Mouse (Mus musculus): ENCODE measurements at regions not wholly inside any gene's neighbourhood (a gene's known extent, or its start where the extent isn't known, plus 50 kb on each side); places are given as distances from the start of the nearest gene placed in this dataset.

DNA sequence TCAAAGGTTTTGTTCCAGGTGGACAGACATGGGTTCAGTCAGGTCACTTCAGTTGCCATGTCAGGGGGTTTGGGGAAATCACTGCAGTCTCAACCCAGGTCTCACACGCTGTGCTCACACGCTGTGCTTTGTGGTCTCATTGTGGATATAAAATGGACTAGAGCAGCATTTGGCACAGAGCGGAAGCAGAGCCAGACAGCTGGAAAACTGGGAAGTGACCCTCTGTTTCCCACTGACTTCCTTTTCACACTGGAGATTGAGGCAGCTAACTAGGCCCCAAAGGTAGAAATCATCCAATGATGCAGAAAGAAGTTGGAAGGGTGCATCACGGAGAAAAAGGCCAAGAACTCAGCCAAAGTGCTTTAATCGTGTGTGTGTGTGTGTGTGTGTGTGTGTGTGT is 1452.6 kb upstream of the Gm6569 start:
- no peaks in the 10 kb centered on the region for H3K27me3 ChIP-seq (ENCODE audit: insufficient read depth, low read length)
- no peak overlapping the region for H3K9ac ChIP-seq (ENCODE audit: low read depth, low read length)
- no peak for TF ChIP-seq CTCF (IDR thresholded peaks at IDR 0.05; ENCODE audit: low read depth)
- DNase-seq (ENCODE audit: low spot score) = no peak
- H3K36me3 ChIP-seq (ENCODE audit: insufficient read depth, low read length) = no peaks in the 10 kb centered on the region
- WGBS = 82% methylated on average over 5 of the region's 5 CpGs
- no peaks in the 10 kb centered on the region for H3K9me3 ChIP-seq (replicated peaks; ENCODE audit: low read length)
- H3K27ac ChIP-seq = no peak overlapping the region
- H3K4me2 ChIP-seq (ENCODE audit: low read length) = no peak overlapping the region
- no peaks in the 10 kb centered on the region for H3K4me1 ChIP-seq (replicated peaks; ENCODE audit: insufficient read depth, low read length)
- no peak for ATAC-seq (replicated peaks; ENCODE audit: low FRiP score, low read depth)
- no peak overlapping the region for H3K4me3 ChIP-seq (replicated peaks; ENCODE audit: low read depth, low read length)

DNA sequence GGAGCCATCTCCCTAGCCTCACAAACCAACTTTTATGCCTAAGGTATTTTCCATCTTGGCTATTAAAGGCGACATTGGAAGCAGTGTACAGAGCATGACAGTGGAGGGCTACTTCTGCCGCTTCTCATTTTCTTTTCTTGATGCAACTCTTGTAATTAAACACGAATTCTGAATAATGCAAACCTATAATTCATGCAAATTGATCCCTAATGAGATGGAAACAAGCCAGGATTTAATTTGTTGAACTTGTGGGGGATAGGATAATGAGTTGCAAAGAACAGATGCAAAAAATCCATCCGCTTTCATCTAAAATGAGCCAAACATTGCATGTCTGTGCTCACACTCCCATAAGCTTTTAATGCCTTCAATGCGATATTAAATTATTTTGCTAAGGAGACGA is 1451.8 kb upstream of the Gm6569 start:
- no peak for DNase-seq (ENCODE audit: low spot score)
- no peak overlapping the region for H3K27ac ChIP-seq
- H3K36me3 ChIP-seq (ENCODE audit: insufficient read depth, low read length) = no peaks in the 10 kb centered on the region
- no peak for ATAC-seq (replicated peaks; ENCODE audit: low FRiP score, low read depth)
- H3K9ac ChIP-seq (ENCODE audit: low read depth, low read length) = no peak overlapping the region
- H3K4me1 ChIP-seq (replicated peaks; ENCODE audit: insufficient read depth, low read length) = no peaks in the 10 kb centered on the region
- no peak overlapping the region for H3K4me3 ChIP-seq (replicated peaks; ENCODE audit: low read depth, low read length)
- no peak for TF ChIP-seq CTCF (IDR thresholded peaks at IDR 0.05; ENCODE audit: low read depth)
- WGBS = 87% methylated on average over 6 of the region's 6 CpGs
- H3K9me3 ChIP-seq (replicated peaks; ENCODE audit: low read length) = no peaks in the 10 kb centered on the region
- no peaks in the 10 kb centered on the region for H3K27me3 ChIP-seq (ENCODE audit: insufficient read depth, low read length)
- no peak overlapping the region for H3K4me2 ChIP-seq (ENCODE audit: low read length)

DNA sequence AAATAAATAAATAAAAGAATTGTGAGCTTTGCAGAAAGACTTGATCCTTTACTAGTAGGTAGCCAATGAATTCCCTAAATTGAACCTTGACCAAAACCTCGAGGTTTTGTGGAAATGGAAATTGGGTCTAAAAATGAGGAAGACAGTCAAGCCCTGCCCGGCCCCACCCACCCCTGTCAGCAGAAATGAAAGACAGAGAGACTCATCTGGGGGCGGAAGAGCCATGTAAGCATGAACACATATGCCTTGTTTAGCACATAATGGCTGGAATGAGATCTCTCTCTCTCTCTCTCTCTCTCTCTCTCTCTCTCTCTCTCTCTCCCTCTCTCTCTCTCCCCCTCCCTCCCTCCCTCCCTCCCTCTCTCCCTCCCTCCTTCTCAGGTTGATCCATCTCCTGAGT is 1451.3 kb upstream of the Gm6569 start:
- no peak for TF ChIP-seq CTCF (IDR thresholded peaks at IDR 0.05; ENCODE audit: low read depth)

DNA sequence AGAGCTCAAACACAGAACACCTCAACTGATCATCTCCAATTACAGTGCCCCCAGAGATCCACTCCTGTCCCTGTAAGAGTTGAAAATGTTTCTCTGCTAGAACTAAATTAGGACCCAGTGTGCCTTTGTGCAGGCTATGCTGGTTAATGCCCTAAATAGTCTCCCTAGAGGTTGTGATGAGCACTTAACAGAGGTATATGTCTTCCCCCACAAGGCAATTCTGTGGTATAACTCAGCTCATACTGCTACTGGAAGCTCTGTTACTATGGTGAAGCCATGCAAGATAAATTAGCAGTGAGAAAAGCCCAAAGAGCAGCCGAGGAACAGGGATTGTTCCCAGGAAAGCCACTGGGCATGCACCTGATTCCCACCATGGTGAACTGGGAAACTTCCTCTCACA is 1450.9 kb upstream of the Gm6569 start:
- no peaks in the 10 kb centered on the region for H3K27me3 ChIP-seq (ENCODE audit: insufficient read depth, low read length)
- no peak overlapping the region for H3K4me3 ChIP-seq (replicated peaks; ENCODE audit: low read depth, low read length)
- no peak overlapping the region for H3K4me2 ChIP-seq (ENCODE audit: low read length)
- H3K9me3 ChIP-seq (replicated peaks; ENCODE audit: low read length) = no peaks in the 10 kb centered on the region
- no peak for ATAC-seq (replicated peaks; ENCODE audit: low FRiP score, low read depth)
- H3K4me1 ChIP-seq (replicated peaks; ENCODE audit: insufficient read depth, low read length) = no peaks in the 10 kb centered on the region
- DNase-seq (ENCODE audit: low spot score) = no peak
- H3K9ac ChIP-seq (ENCODE audit: low read depth, low read length) = no peak overlapping the region
- WGBS = 62% methylated on average over 1 of the region's 1 CpGs
- TF ChIP-seq CTCF (IDR thresholded peaks at IDR 0.05; ENCODE audit: low read depth) = no peak
- H3K36me3 ChIP-seq (ENCODE audit: insufficient read depth, low read length) = no peaks in the 10 kb centered on the region
- H3K27ac ChIP-seq = no peak overlapping the region

More for the DNA sequence above, 1451.3 kb upstream of the Gm6569 start:
- Histone ChIP-seq H3K9me3 (replicated peaks; ENCODE audit: low read length) (no peaks in the 10 kb centered on the region), H3K9ac (ENCODE audit: low read depth, low read length) (no peak overlapping the region), H3K4me3 (replicated peaks; ENCODE audit: low read depth, low read length) (no peak overlapping the region), H3K27me3 (ENCODE audit: insufficient read depth, low read length) (no peaks in the 10 kb centered on the region), H3K27ac (no peak overlapping the region), H3K4me2 (ENCODE audit: low read length) (no peak overlapping the region), H3K36me3 (ENCODE audit: insufficient read depth, low read length) (no peaks in the 10 kb centered on the region), H3K4me1 (replicated peaks; ENCODE audit: insufficient read depth, low read length) (no peaks in the 10 kb centered on the region)
- WGBS = 79% methylated on average over 3 of the region's 3 CpGs
- DNase-seq (ENCODE audit: low spot score) (no peak), ATAC-seq (replicated peaks; ENCODE audit: low FRiP score, low read depth) (no peak)

DNA sequence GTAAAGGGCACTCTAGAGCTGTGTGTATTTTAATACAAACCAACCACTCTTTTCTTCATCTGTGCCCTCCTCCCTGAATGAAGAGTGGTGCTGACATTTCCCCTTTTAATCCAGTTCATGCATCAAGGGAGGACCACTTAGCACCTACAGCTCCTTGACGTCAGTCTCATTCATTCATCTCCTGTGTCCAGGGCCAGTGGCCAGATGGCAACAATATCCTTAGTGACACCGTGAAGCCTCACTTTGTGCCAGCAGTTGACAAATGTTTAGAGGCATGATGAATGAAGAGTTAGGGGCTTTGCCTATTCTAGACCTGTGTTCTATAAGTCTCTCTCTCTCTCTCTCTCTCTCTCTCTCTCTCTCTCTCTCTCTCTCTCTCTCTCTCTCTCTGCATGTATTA is 1441.1 kb upstream of the Gm6569 start:
- Histone ChIP-seq H3K36me3 (ENCODE audit: insufficient read depth, low read length) (no peaks in the 10 kb centered on the region), H3K4me1 (replicated peaks; ENCODE audit: insufficient read depth, low read length) (no peaks in the 10 kb centered on the region), H3K9ac (ENCODE audit: low read depth, low read length) (no peak overlapping the region), H3K27me3 (ENCODE audit: insufficient read depth, low read length) (no peaks in the 10 kb centered on the region), H3K9me3 (replicated peaks; ENCODE audit: low read length) (no peaks in the 10 kb centered on the region), H3K4me2 (ENCODE audit: low read length) (no peak overlapping the region), H3K4me3 (replicated peaks; ENCODE audit: low read depth, low read length) (no peak overlapping the region), H3K27ac (no peak overlapping the region)
- ATAC-seq (replicated peaks; ENCODE audit: low FRiP score, low read depth) = no peak
- DNase-seq (ENCODE audit: low spot score) = no peak
- WGBS = 48% methylated on average over 2 of the region's 2 CpGs
- no peak for TF ChIP-seq CTCF (IDR thresholded peaks at IDR 0.05; ENCODE audit: low read depth)

DNA sequence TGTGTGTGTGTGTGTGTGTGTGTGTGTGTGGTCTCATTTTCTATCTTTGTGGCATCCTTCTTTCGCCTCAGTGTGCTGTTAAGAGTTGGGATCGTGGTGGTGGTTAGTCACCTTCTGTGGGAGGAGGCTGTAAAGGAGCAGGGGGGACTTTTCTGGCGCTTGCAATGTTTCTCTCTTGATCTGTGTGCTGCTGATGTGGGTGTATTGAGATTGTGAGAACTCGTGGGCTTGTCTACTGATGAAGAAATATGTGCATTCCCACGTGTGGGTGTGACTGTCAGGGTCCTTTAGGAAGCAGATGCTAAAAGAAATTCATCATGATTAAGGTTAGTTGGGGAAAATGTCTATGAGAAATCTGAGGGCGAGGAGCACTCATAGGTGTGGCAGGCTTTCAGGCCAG is 1422.4 kb upstream of the Gm6569 start:
- WGBS = 59% methylated on average over 6 of the region's 6 CpGs

More for the DNA sequence above, 1422.4 kb upstream of the Gm6569 start:
- Histone ChIP-seq H3K36me3 (ENCODE audit: insufficient read depth, low read length) (no peaks in the 10 kb centered on the region), H3K4me3 (replicated peaks; ENCODE audit: low read depth, low read length) (no peak overlapping the region), H3K9me3 (replicated peaks; ENCODE audit: low read length) (no peaks in the 10 kb centered on the region), H3K4me2 (ENCODE audit: low read length) (no peak overlapping the region), H3K4me1 (replicated peaks; ENCODE audit: insufficient read depth, low read length) (no peaks in the 10 kb centered on the region), H3K27me3 (ENCODE audit: insufficient read depth, low read length) (no peaks in the 10 kb centered on the region), H3K9ac (ENCODE audit: low read depth, low read length) (no peak overlapping the region), H3K27ac (no peak overlapping the region)
- ATAC-seq (replicated peaks; ENCODE audit: low FRiP score, low read depth) (no peak), DNase-seq (ENCODE audit: low spot score) (no peak)
- TF ChIP-seq CTCF (IDR thresholded peaks at IDR 0.05; ENCODE audit: low read depth) = no peak

Measured in kidney, postnatal 0 days (tissue).